Mouse (Mus musculus) spleen, postnatal 36 days (tissue): ENCODE measurements at regions not wholly inside any gene's neighbourhood (a gene's known extent, or its start where the extent isn't known, plus 50 kb on each side); places are given as distances from the start of the nearest gene placed in this dataset.

Experiments used
- DNase-seq, 2 experiments: peaks; one replicate each; pipeline ENCODE4 v3.0.0; 2022; ENCODE audit warnings: low spot score in 2 of 2, mixed read lengths in 1 of 2

DNA sequence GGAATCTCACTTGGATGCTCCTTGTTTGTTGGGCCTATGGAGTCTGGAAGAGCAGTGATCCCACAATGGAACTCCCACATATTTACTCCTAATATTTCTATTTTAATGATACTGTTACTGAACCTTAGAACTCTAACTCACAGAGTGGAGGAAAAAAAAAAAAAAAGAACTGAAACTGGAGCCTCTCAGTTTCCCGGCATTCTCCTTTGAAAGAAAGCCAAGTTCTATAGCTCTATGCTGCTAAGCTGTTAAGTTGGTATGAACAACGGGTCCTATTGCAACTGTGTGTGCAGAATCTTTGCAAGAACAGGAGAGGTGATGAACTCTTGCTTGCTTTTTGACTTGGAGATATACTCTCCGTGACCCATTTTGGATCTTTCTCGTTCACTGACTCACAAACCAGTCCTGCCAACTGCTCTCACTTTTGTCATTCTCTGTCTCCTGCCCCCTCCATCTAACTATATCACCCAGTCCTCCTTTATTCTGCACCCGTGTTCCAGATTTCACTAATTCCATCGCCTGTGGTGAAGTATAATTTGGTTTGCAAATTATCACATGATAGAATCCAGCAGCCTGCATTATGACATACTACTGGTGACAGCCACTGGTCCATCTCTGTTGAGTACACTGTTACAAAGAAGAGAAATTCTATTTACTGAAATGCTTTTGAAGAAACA is 92.6 kb upstream of the Ctsc start:
- DNase-seq: no peak

GRCm38 (mm10) chr7:88187555-88187954 is 90.3 kb upstream of the Ctsc start:
- no peak for DNase-seq

DNA sequence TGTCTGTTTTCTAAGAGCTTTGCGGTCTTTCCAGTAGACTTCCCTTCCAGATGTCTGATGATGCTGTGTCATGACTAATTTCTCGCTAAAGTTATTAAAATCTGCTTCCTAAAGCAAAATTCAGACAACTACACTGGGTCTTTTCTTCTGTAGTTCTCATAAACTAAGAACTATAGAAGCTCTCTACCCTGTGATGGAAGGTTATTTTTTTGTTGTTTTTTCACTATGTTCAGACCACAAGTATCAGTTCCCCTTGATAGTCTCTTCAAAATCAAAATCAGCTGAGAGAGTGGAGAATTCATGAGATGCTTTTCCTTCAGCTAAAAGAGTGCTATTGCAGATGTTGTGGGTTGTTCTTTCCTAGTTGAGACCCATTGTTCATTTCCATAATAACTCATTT is 85.1 kb upstream of the Ctsc start:
- DNase-seq: peak in 1 of 2 experiments; percentile 36

GRCm38 (mm10) chr7:88199043-88199442 is 78.8 kb upstream of the Ctsc start:
- no peak for DNase-seq

- DNase-seq: no peak
Measured at GRCm38 (mm10) chr7:88199929-88200538, 77.9 kb upstream of the Ctsc start.

GRCm38 (mm10) chr7:88201658-88202364 is 76.1 kb upstream of the Ctsc start:
- DNase-seq: peak in 1 of 2 experiments; percentile 44

GRCm38 (mm10) chr7:88206223-88206827 is 71.6 kb upstream of the Ctsc start:
- DNase-seq: peak; percentile 47 to 58

DNA sequence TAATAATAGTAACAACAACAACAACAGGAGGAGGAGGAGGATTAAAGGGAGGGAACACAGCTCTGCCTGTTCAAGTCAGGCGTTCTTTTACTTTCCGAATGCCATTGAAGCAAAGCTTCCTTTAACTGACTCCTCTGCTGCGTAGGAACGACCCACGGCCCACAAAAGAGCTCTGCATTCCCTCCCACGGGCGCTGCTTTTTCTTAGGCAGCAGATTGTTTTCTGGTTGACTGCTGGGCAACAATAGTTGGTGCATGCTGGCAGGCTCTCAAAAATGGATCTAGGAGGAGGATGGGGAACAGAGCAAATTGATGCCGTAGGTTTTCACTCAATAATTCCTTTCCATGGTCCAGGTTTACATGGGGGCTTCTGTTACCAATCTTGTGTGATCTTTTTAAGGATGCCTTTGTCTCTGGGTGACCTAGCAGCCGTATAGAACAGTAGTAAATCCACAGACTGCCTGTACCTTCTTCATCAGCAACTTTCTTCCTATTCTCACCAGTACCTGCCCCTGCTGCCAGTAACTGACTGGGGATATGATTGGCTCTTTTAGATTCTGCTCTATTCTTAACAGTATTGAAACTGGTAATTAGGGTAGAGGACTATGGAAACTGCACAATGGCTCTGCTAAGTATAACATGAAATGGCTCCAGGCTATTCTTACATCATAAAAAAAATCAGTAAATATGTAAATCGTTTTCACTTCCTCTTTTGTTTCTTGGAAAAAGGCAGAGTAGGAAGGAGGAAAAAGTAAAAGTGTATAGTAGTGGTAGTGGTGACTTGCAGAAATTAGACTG is 70.8 kb upstream of the Ctsc start:
- DNase-seq: peak in 1 of 2 experiments; percentile 34

DNA sequence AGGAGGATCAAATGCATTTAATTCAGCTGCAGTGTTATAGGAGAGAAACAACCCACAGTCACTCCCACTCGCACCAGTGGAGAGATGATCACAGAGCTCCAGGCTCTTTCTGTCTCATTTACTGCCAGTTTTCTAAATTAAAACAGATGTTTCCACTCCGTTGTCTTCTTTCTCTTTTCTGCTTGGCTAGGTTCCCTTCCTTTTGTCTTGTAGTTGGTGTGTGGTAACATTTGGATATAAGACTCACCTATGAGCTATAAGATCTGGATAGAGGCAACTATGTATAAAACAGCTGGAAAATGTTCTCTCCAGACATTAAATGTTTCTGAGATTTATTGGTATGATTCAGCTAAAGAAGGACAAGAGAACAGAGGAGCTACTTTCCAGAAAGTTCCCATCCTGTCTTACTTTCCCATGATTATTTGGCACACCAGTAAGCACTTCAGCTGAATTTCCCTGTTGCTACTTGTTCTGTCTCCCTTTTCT is 63.1 kb upstream of the Ctsc start:
- no peak for DNase-seq

- no peak for DNase-seq
Measured at GRCm38 (mm10) chr7:88215425-88215824, 62.5 kb upstream of the Ctsc start.

DNA sequence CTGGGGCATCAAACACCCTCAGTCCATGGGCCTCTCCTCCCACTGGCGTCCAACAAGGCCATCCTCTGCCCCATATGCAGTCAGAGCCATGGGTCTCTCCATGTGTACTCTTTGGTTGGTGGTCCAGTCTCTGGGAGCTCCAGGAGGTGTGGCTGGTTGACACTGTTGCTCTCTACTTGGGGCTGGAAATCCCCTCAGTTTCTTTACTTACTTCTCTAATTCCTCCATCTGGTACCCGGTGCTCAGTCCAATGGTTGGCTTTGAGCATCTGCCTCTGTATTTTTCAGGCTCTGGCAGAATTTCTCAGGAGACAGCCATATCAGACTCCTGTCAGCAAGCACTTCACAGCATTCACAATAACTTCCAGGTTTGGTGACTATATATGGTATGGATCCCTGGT is 55.7 kb upstream of the Ctsc start:
- DNase-seq: peak; percentile 22 to 25

DNA sequence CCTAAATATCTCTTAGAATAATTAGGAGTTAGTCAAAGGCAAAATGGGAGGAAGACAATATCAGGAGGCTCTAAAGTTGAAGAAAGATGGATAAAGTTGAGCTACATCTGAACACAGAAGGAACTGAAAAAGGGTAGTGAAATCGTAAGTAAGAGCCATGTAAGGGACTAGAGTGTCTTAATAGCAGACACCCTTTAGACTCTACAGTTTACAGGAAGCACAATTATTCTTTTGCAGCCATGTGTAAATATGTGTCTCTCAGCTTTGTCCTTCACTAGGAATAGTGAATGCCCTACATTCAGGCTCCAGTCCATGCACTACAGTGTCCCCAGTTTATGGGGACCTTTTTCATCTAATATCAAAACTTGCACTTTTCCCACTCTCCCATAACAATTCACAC is 52.1 kb upstream of the Ctsc start:
- peak in 1 of 2 experiments; percentile 43 for DNase-seq
